Mouse (Mus musculus) regulatory T cell (primary cell): Measurements from ENCODE around the gene Ranbp17.

Source experiments
- in situ Hi-C: fragments of 300-600 bp; cut with MboI, MseI; formaldehyde crosslinking; loops from one replicate; pipeline ENCODE4 v1.15.1; 2025; ENCODE audit warnings: high pct_unique_total_duplicates

The Ranbp17 gene

DNA sequence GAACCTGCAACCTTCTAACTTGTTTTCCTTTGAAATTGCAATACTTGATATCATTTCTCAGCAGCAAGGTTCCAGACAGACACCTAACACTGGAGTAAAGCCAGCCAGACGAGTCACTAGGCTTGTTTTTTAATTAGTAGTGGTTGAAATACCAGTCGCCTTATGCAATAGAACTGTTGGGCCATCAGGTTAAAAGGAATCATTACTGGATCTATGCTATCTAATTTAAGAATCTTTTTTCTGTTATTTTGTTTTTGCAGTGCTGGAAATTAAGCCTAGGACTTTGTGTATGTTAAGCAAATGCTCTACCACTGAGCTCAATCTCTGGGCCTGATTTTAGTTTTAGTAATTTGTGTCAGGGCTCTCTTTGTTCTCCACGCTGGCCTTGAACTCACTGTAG, 91.3 kb downstream of the Ranbp17 start:
- in situ Hi-C loops: no loop called here

DNA sequence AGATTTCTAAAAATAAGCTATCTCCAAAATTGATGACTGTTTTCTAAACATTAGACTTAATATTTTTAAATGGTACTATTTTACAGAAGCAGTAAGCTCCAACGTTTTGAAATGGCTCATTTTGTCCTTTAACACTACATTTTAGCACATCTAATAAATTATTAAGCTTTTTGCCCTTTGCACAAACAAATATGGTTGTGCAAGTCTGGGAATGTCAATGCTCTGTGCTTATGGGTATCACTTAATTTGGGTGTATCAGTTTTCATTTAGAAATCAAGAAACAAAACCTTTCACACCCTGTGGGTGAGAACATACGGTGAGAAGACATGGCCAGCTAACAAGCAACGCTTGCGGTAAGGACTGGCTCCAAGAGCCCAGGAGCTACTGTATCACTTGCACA, 108.9 kb downstream of the Ranbp17 start:
- in situ Hi-C loops: no loop called here

- in situ Hi-C loops: no loop called here
Measured at GRCm38 (mm10) chr11:33399346-33399745, 114.2 kb downstream of the Ranbp17 start.

- in situ Hi-C loops: no loop called here
Measured at GRCm38 (mm10) chr11:33398701-33399100, 114.8 kb downstream of the Ranbp17 start.

DNA sequence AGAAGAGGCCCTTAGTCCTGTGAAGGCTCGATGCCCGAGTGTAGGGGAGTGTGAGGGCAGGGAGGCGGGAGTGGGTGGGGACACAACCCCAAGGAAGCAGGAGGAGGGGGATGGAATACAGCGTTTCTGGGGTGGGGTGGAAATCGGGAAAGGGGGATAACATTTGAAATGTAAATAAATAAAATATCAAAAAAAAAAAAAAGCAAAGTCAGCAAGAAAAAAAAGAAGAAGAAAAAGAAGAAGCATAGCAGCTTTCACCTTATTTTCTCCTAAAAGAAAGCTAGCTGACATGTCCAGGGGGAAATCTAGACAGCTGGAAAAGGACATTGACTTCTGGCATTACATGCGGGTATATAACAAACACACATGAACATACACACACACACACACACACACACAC, 117.3 kb downstream of the Ranbp17 start:
- in situ Hi-C loops: no loop called here

- in situ Hi-C loops: no loop called here
Measured at GRCm38 (mm10) chr11:33394093-33394492, 119.5 kb downstream of the Ranbp17 start.

GRCm38 (mm10) chr11:33388685-33389084, 124.9 kb downstream of the Ranbp17 start:
- in situ Hi-C loops: loop anchor here (10.0 kb wide), 1 partner anchor 1876 kb away; no protein-coding TSS in a partner anchor

DNA sequence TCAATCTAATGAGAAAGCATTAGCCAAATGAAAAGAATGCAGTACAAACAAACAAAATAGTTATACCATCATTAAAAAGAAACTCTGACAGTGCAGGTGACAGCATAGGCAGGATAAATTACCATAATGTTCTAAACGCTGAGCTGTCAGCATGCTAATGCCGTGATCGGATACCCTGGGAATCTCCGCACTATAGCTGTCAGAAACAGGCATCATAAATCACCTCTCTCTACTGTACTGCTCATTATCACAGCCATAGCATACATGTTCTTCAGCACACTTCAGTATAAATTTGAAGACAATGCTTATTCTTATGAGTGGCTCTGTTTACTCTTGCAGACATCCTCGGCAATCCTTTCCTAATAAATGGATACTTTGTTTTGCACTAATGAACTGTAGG, 151.7 kb downstream of the Ranbp17 start:
- in situ Hi-C loops: no loop called here

DNA sequence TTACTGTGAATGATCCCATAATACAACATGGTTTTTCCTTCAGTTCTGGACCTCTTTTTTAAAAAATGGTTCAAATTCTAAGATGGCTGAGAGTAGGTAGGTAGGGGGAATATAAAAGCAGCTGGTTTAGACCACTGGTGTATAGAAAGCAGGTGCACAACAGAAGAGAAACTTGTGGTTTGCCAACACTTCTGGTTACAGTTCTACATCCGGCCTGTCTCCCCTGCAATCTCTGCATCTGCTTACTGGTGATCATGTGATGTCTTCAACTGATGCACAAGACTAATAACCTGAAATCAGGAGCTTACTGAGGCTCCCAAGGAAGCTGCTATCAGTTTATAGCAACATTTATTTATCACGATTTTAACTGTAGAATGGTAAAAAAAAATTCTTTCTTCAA, 164.3 kb downstream of the Ranbp17 start:
- in situ Hi-C loops: no loop called here

DNA sequence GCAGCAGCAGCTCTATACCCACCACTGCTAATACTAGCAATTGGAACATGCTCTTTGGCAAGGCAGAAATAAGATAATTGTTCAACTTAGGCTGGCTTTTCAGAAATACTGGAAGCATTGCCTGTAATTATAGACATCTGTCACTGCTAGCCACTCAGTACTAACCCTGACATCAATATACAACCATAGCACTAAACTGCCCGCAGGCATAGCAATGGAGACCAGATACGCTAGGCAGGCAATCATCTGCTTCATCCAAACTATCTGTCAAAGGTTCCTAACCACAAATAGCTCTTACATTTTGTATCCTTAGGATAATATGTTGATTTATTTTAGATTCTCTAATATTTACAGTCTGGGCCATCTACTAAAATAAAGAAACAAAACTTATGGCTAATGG, 171.5 kb downstream of the Ranbp17 start:
- in situ Hi-C loops: no loop called here

- in situ Hi-C loops: no loop called here
Measured at GRCm38 (mm10) chr11:33336552-33337121, 176.9 kb downstream of the Ranbp17 start.

GRCm38 (mm10) chr11:33335616-33336015, 177.9 kb downstream of the Ranbp17 start:
- in situ Hi-C loops: no loop called here

GRCm38 (mm10) chr11:33332137-33332536, 181.4 kb downstream of the Ranbp17 start:
- in situ Hi-C loops: no loop called here

- in situ Hi-C loops: no loop called here
Measured at GRCm38 (mm10) chr11:33319006-33319611, 194.4 kb downstream of the Ranbp17 start.

- in situ Hi-C loops: no loop called here
Measured at GRCm38 (mm10) chr11:33309566-33309965, 204.0 kb downstream of the Ranbp17 start.

DNA sequence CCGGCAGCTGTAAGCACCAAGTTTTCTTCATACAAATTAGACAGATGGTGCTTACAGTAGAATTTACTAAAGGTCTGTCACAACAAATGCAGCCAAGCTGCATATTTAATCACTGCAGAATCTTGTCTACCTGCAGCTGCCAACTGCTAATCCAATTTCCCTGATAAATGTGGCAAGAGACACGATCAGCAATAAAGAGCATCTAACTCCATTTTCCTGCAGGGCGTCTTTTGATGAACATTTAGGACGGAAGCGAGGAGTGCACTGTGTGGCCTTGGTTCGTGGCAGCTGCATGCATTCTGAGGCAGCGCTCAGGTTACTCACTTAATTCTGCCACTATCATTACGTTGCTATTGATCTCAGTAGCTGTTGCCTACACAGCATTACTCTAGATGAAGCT, 212.7 kb downstream of the Ranbp17 start:
- in situ Hi-C loops: no loop called here

DNA sequence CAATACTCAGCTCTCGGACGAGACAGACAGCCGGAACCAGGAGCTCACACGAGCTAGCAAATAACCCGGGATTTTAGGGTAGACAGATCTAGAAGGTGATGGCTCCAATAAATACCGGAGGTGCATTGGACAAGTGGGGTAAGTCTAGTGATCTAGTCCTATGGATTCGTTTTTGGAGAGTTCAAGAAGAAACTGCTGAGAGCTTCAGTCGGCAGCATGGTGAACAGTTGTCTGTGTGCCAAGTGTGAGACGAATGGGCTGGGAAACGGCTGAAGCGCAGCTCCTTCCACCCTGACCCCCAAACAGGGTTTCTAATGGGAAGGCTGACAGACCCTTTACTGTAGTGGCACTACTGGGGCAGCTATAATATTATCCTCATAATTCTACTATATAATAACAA, 214.2 kb downstream of the Ranbp17 start:
- in situ Hi-C loops: loop anchor here (5.0 kb wide), 1 partner anchor 122 kb away; no protein-coding TSS in a partner anchor

DNA sequence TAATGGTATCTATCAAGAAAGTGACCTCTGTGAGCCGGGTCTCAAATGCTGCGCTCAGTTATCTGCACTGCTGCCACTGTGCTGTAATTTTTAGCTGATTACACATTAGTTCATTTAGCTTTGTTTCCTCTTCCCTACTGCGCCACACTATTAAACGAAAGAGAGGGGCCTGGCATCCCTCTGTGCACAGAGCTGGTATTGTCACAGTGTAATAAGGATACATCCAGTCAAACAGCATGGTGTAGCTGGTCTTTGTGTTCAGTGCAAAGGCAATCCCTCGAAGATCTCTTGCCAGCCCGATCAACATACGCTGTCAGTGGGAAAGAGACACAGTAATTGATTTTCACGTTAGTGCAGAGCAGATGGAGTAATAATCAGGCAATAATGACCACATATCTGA, 216.4 kb downstream of the Ranbp17 start:
- in situ Hi-C loops: loop anchor here (5.0 kb wide), 1 partner anchor 120 kb away; no protein-coding TSS in a partner anchor

GRCm38 (mm10) chr11:33295422-33295821, 218.1 kb downstream of the Ranbp17 start:
- in situ Hi-C loops: loop anchor here (5.0 kb wide), 1 partner anchor 118 kb away; no protein-coding TSS in a partner anchor

DNA sequence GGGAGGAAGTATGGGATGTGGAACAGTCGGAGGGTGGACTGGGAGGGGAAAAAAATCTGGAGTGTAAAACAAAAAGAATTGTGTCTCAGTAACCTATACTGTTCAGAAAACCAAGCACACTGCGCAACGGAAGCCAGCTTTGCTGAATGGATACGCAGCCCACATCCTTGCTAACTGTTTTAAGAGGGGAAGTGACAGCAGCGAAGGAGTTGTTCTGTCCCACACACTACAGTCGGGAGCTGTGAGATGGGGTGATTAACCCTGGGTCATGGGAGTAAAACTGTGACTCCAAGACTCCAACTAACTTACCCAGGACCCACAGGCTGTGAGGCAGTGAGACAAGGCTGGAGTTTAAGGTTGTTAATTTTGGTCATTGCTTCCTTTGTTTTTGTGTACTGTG, 219.5 kb downstream of the Ranbp17 start:
- in situ Hi-C loops: no loop called here

DNA sequence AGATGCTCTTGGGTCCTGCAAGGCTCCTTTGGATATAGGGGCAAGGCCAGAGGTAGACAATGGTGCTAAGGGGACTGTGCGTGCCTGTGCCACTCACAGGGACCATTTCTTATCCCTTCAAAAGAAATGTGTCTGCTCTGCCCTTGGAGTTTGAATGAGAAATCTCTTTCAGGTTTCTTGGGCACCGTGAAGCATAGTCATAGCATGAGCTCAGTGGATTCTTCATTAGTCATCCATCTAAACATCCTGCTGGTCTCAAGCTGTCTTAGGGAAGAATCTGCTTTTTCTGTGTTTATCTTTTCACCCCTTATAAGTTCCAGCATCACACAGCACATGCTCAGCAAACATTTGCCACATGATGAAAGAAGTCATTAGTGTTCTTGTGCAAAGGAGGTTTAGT, 235.0 kb downstream of the Ranbp17 start:
- in situ Hi-C loops: no loop called here

GRCm38 (mm10) chr11:33276637-33277036, 236.9 kb downstream of the Ranbp17 start, which contains the start of gene Gm12117:
TSS of gene Gm12117 (minus strand) at chr11:33276737.
- in situ Hi-C loops: no loop called here

DNA sequence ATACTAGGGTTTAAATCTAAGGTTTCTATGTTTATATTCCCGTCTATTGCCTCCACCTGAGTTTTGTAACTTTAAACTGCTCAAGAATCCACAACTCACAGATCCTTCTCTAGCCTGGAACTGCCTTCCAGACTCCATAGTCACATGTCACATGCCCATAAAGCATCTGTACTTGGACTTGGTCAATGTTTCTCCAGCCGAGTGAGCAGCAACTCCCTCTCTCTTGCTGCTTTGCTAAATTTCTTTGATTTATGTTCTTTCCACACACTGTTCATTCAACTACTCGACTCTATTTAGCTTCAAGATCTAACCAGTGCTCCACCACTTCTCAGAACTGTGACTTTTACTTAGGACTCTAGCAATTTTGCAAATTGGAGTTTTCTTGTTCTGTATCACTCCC, 238.7 kb downstream of the Ranbp17 start:
- in situ Hi-C loops: no loop called here
